Mouse (Mus musculus): ENCODE measurements around the gene Bmi1.

- no peak for TF ChIP-seq CTCF (IDR thresholded peaks at IDR 0.05; ENCODE audit: extremely low read depth, insufficient read depth, insufficient read length, insufficient replicate concordance)
- no peak for TF ChIP-seq POLR2A (IDR thresholded peaks at IDR 0.05; ENCODE audit: low read depth, low read length)
These were observed 16.7 kb downstream of the Bmi1 start for GRCm38 (mm10) chr2:18693491-18693870.

Data from spleen, adult 2 months (tissue).